Mouse (Mus musculus) myocyte (in vitro differentiated cells): ENCODE data around the gene Egln3. TPM values are rescaled to one million over a fixed set of nuclear protein-coding genes. Genes with fewer than 3 reads are reported as not detected.
A peak's percentile ranks its signal among the peaks of the same experiment; 100 is the strongest.

ENCODE experiments used
- H3K27me3 ChIP-seq: one replicate; pipeline ENCODE4 v1.6.1; 2011; ENCODE audit not compliant: control insufficient read depth, insufficient read depth, insufficient read length
- H3K36me3 ChIP-seq: one replicate; pipeline ENCODE4 v1.6.1; 2011; ENCODE audit not compliant: control insufficient read depth, insufficient read depth
- H3K4me2 ChIP-seq: one replicate; pipeline ENCODE4 v1.6.1; 2011; ENCODE audit warnings: low read depth, control low read depth
- H3K4me3 ChIP-seq: one replicate; pipeline ENCODE4 v1.5.1; 2011; ENCODE audit warnings: mild to moderate bottlenecking, control low read depth, moderate library complexity
- H3K79me2 ChIP-seq: one replicate; pipeline ENCODE4 v1.6.1; 2011; ENCODE audit not compliant: control insufficient read depth, insufficient read depth
- H3ac ChIP-seq: one replicate; pipeline ENCODE4 v1.6.1; 2011; ENCODE audit not compliant: control insufficient read depth, insufficient read length
- CEBPB ChIP-seq: IDR thresholded peaks from 2 replicates; pipeline ENCODE4 v1.6.1; 2011; ENCODE audit warnings: mild to moderate bottlenecking, moderate library complexity; ENCODE audit not compliant: poor library complexity, insufficient read depth, severe bottlenecking
- E2F4 ChIP-seq: IDR thresholded peaks from one replicate; pipeline ENCODE4 v1.6.1; 2011; ENCODE audit warnings: mild to moderate bottlenecking, control low read depth, moderate library complexity; ENCODE audit not compliant: insufficient read depth
- MAX ChIP-seq: IDR thresholded peaks from one replicate; pipeline ENCODE4 v1.6.1; 2011; ENCODE audit warnings: low read depth, mild to moderate bottlenecking, control low read depth
- MYOD1 ChIP-seq, 3 experiments: IDR thresholded peaks; one replicate each; pipeline ENCODE4 v1.6.1; 2011; ENCODE audit warnings: control low read depth in 2 of 3, low read depth in 2 of 3, mild to moderate bottlenecking in 2 of 3, moderate library complexity in 1 of 3; ENCODE audit not compliant: insufficient read length in 2 of 3, control insufficient read depth in 1 of 3
- MYOG ChIP-seq, 3 experiments: IDR thresholded peaks; one replicate each; pipeline ENCODE4 v1.6.1; 2011; ENCODE audit warnings: control low read depth in 2 of 3, low read depth in 2 of 3, mild to moderate bottlenecking in 2 of 3; ENCODE audit not compliant: insufficient read length in 2 of 3, control insufficient read depth in 1 of 3, insufficient read depth in 1 of 3
- POLR2A ChIP-seq: IDR thresholded peaks from one replicate; pipeline ENCODE4 v1.6.1; 2011; ENCODE audit warnings: low read depth, mild to moderate bottlenecking, control low read depth, moderate library complexity; ENCODE audit not compliant: insufficient read length
- POLR2AphosphoS2 ChIP-seq: IDR thresholded peaks from one replicate; pipeline ENCODE4 v1.6.1; 2011; ENCODE audit warnings: low read depth, control low read depth; ENCODE audit not compliant: insufficient read length
- REST ChIP-seq: IDR thresholded peaks from one replicate; pipeline ENCODE4 v1.6.1; 2011; ENCODE audit warnings: mild to moderate bottlenecking, control low read depth, moderate library complexity; ENCODE audit not compliant: insufficient read depth, insufficient read length
- SRF ChIP-seq: IDR thresholded peaks from one replicate; pipeline ENCODE4 v1.6.1; 2011; ENCODE audit warnings: low read depth; ENCODE audit not compliant: control insufficient read depth, insufficient read length
- TCF12 ChIP-seq: IDR thresholded peaks from one replicate; pipeline ENCODE4 v1.6.1; 2011; ENCODE audit warnings: mild to moderate bottlenecking, control low read depth; ENCODE audit not compliant: poor library complexity, insufficient read depth, severe bottlenecking
- TCF3 ChIP-seq: IDR thresholded peaks from one replicate; pipeline ENCODE4 v1.6.1; 2011; ENCODE audit warnings: low read depth, control low read depth; ENCODE audit not compliant: insufficient read length
- USF1 ChIP-seq: IDR thresholded peaks from one replicate; pipeline ENCODE4 v1.6.1; 2011; ENCODE audit warnings: low read depth, mild to moderate bottlenecking, control low read depth, moderate library complexity
- polyA plus RNA-seq: library from polyadenylated mRNA; unstranded; fragments of >200 nt; fragmentation: generic; extraction: Trizol; gene quantifications from one replicate; pipeline ENCODE4 v1.2.1, GENCODE M21; 2012; ENCODE audit warnings: missing spikeins

Gene Egln3
- polyA plus RNA-seq, 1 experiment = 130 TPM

DNA sequence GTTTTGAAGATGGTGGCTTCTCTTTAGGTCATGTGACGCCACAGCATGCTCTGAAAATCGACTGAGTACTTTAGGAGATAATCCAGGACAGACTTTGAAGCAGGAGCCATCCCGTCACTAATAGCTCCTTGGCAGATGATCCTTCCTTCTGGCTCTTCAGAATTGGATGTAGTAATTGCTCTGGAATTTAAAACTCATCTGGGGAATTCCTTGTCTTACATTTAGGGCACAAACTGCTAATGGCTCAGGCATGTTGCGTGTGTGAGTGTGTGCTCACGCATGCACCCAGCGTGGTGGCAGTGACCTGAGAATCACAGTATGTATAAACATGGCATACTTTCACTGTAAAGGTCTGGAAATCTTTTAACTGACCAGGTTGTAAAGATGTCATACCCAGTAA, 38.3 kb upstream of the Egln3 start:
- H3K36me3 ChIP-seq = no peaks in the 10 kb centered on the region
- H3ac ChIP-seq = no peak overlapping the region
- H3K27me3 ChIP-seq = no peaks in the 10 kb centered on the region
- no peaks in the 10 kb centered on the region for H3K79me2 ChIP-seq
- H3K4me2 ChIP-seq = no peak overlapping the region
- H3K4me3 ChIP-seq = no peak overlapping the region
- TF ChIP-seq TCF3 = no peak
- peak; percentile 46 for TF ChIP-seq USF1

DNA sequence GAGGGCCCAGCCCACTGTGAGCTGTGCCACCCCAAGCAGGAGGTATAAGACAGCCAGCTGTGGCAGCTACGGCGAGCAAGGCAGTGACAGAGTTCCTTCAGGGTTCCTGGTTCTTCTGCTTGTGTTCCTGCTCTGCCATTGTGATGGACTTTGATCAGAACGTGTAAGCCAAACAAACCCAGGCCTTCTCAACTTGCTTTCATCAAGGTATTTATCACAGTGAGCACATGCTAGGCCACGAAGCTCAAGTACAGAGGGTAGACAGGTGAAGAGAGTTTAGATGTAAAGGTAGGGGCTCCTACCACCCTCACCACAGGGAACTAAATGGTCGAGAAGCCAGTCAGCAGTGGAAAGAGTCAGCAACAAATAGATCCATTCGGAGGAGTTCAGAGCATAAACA, 30.1 kb upstream of the Egln3 start:
- Histone ChIP-seq H3K4me3 (no peak overlapping the region), H3K79me2 (no peaks in the 10 kb centered on the region), H3K27me3 (no peaks in the 10 kb centered on the region), H3K4me2 (no peak overlapping the region), H3K36me3 (no peaks in the 10 kb centered on the region), H3ac (no peak overlapping the region)
- TF ChIP-seq USF1 (no peak), MYOD1 (IDR thresholded peaks at IDR 0.05; ENCODE audit: control insufficient read depth in 1 of 3, insufficient read length in 2 of 3, low read depth in 2 of 3) (no peak), SRF (no peak), MYOG (IDR thresholded peaks at IDR 0.05; ENCODE audit: control insufficient read depth in 1 of 3, insufficient read depth in 1 of 3, insufficient read length in 2 of 3, low read depth in 2 of 3) (no peak), E2F4 (no peak), MAX (no peak), POLR2A (no peak), REST (no peak), TCF3 (no peak), POLR2AphosphoS2 (no peak), TCF12 (no peak), CEBPB (no peak)

DNA sequence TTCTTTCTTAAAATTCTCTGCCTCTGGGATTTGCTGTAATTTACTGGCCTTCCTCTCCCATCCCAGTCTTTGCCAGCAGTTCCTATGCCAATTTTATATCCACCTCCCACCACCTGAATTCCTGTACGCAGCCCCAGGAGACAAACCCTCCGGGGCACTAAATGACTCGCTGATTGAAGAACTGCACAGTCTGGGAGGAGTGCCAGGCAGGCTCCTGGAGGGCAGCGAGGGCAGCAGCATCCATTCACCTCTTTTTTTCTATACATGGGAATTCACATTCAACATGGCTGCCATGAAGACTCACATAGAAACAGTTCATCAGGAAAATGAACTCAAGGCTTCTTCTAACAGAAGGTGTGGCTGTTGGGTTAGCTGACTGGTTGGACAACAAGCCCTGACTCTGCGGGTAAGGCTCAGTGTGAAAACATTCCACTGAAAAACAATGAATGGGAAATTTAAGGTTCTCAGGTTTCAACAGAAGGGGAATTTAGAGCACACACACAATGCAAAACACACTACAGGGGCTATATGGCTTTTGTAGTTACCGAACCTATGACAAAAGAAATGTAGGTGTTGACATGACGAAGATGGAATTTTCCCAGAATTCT, 29.4 kb upstream of the Egln3 start:
- no peaks in the 10 kb centered on the region for H3K36me3 ChIP-seq
- H3K4me2 ChIP-seq = peak overlapping the region; percentile 16
- TF ChIP-seq CEBPB = no peak
- TF ChIP-seq USF1 = no peak
- no peak for TF ChIP-seq E2F4
- no peak for TF ChIP-seq MAX
- TF ChIP-seq MYOG (IDR thresholded peaks at IDR 0.05; ENCODE audit: control insufficient read depth in 1 of 3, insufficient read depth in 1 of 3, insufficient read length in 2 of 3, low read depth in 2 of 3) = no peak
- TF ChIP-seq POLR2AphosphoS2 = no peak
- TF ChIP-seq POLR2A = no peak
- TF ChIP-seq TCF3 = no peak
- no peak for TF ChIP-seq REST
- TF ChIP-seq TCF12 = no peak
- no peak for TF ChIP-seq MYOD1 (IDR thresholded peaks at IDR 0.05; ENCODE audit: control insufficient read depth in 1 of 3, insufficient read length in 2 of 3, low read depth in 2 of 3)
- TF ChIP-seq SRF = no peak
- no peak overlapping the region for H3ac ChIP-seq
- H3K27me3 ChIP-seq = no peaks in the 10 kb centered on the region
- H3K4me3 ChIP-seq = no peak overlapping the region
- no peaks in the 10 kb centered on the region for H3K79me2 ChIP-seq

DNA sequence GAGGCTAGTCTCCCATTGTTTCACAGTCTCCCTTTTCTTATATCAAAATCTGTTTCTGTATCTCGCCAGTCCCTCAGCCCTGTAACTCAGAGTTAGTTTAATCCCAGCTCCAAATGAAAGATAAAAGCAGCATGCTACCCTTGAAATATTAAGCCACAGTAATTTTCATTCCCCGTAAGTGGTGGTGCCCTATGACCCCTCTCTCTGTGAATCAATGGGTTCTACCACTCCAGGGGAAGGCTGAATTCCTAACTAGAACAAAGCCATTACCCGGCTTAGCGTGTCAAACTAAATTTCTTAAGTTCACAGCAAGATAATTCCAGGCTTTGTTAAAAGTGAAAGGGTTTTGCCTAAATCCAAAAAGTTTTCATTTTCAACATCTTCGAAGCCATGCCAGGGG, 28.8 kb upstream of the Egln3 start:
- TF ChIP-seq REST (no peak), E2F4 (no peak), USF1 (no peak), SRF (no peak), MYOG (IDR thresholded peaks at IDR 0.05; ENCODE audit: control insufficient read depth in 1 of 3, insufficient read depth in 1 of 3, insufficient read length in 2 of 3, low read depth in 2 of 3) (no peak), MAX (no peak), MYOD1 (IDR thresholded peaks at IDR 0.05; ENCODE audit: control insufficient read depth in 1 of 3, insufficient read length in 2 of 3, low read depth in 2 of 3) (no peak), POLR2AphosphoS2 (no peak), POLR2A (no peak)
- Histone ChIP-seq H3K4me2 (peak overlapping the region; percentile 16), H3K36me3 (no peaks in the 10 kb centered on the region), H3K4me3 (no peak overlapping the region), H3K79me2 (no peaks in the 10 kb centered on the region), H3ac (no peak overlapping the region), H3K27me3 (no peaks in the 10 kb centered on the region)

DNA sequence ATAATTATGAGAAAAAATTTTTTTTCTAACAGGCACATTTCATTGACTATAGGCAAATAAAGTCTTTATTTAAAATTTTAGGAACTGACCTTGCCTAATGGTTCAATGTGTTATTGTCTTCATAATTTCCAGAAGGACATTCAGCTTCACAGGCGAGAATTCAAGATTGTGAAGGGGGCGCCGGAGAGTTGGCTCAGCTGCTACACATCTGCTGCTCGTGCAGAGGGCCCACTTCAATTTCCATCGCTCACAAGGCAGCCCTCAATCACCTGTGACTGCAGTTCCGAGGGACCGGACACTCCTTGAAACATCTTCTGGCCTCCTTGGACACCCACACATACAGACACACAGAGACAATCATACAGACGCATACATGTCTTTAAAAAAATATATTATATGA, 23.9 kb upstream of the Egln3 start:
- H3K27me3 ChIP-seq = no peaks in the 10 kb centered on the region
- H3ac ChIP-seq = no peak overlapping the region
- H3K79me2 ChIP-seq = no peaks in the 10 kb centered on the region
- TF ChIP-seq MYOD1 (IDR thresholded peaks at IDR 0.05; ENCODE audit: control insufficient read depth in 1 of 3, insufficient read length in 2 of 3, low read depth in 2 of 3) = no peak
- TF ChIP-seq TCF12 = no peak
- no peak for TF ChIP-seq TCF3
- TF ChIP-seq CEBPB = no peak
- TF ChIP-seq POLR2A = no peak
- TF ChIP-seq POLR2AphosphoS2 = no peak
- TF ChIP-seq USF1 = no peak
- TF ChIP-seq E2F4 = no peak
- TF ChIP-seq MAX = no peak
- TF ChIP-seq MYOG (IDR thresholded peaks at IDR 0.05; ENCODE audit: control insufficient read depth in 1 of 3, insufficient read depth in 1 of 3, insufficient read length in 2 of 3, low read depth in 2 of 3) = no peak
- TF ChIP-seq SRF = no peak
- no peak for TF ChIP-seq REST
- H3K36me3 ChIP-seq = no peaks in the 10 kb centered on the region
- no peak overlapping the region for H3K4me2 ChIP-seq
- no peak overlapping the region for H3K4me3 ChIP-seq
